Mouse (Mus musculus) fat pad, adult 2 months (tissue): ENCODE results near the gene Plxdc1.

Source experiments
- DNase-seq: peaks from one replicate; pipeline ENCODE4 v3.0.0-alpha.2; 2011; ENCODE audit warnings: low read depth, low spot score; ENCODE audit errors: extremely low read depth

Gene Plxdc1

DNA sequence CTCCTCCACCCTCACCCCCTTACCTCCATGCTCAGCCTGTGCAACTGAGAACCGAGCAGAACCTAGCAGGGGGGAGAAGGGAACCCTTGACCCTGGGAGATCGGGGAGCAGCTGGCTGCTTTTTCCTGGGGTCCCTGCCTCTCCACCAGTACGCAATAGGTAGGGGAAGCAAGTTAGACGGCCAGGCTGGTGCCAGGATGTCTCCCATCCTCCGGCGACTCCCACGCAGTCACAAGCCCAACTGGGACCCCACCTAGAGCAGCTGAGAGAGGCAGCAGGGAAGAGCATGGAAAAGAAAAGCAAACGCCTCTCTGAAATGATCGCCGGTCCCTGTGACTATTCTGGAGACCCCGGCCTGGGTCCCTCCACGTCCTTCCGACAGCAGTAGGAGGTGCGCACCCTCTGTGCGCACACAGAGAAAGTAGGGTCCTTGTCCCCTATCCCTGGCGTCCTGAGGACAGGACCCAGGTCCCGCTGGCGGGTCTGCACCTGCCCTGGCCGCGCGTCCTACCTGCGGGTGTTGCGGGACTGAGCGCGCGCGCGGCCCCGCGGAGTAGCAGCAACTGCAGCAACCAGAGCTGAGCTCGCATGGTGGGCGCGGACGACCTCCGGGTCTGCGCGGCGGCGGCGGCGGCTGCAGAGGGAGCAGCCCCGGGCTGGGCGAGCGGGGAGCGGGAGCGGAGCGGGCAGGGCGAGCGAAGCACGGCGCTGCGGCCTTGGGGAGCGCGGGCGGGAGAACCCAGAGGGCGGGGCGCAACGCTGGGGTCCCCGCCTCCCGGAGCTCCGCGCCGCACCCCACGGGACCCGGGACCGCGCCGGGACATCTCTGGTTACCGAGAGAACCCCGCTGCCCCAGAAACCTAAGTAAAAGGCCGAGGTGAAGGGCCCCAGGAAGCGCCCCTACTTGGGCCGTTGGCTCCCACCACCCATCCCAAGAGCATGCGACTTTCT lies at the start of gene Plxdc1:
TSS of gene Plxdc1 (minus strand) at position 718 of the 951 bp plus-strand sequence.
- no peak for DNase-seq

DNA sequence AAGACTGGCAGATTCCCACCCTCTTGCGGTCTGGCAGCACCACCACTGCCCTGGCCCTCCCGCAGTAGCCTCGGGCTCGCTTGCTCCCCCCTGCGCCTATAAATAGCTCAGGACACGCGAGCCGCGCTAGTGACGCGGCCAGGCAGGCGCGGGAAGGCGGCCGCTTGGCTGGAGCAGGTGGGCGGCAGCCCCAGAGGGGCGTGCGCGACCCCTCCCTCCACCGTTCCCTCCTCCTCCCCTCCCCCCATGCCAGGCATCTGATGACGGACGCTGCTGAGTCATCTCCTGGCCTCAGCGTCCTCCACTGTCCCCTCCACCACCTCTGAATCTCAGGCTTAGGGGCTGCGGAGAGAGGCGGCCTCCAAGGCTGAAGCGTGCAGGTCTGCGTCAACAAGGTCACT lies 49.7 kb upstream of the Plxdc1 start:
- DNase-seq = no peak

DNA sequence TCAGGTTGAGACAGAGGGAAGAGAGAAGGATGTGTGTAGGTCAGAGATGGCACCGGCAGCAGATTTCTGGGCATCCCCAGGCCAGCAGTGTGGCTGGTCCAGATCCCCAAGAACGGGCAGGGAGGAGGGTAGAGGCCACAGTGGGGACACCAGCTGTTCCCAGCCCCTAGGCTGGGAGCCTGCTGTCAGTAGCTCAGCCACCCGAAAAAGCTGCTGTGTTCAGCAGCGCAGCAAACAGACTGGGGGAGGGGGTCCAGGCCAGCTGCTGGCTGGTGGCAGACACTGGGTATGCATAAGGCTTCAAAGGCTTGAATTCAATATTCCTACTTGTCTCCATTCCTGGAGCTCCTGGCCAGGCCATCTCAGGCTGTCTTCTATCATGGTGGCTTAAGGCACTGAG lies 48.6 kb upstream of the Plxdc1 start:
- no peak for DNase-seq

DNA sequence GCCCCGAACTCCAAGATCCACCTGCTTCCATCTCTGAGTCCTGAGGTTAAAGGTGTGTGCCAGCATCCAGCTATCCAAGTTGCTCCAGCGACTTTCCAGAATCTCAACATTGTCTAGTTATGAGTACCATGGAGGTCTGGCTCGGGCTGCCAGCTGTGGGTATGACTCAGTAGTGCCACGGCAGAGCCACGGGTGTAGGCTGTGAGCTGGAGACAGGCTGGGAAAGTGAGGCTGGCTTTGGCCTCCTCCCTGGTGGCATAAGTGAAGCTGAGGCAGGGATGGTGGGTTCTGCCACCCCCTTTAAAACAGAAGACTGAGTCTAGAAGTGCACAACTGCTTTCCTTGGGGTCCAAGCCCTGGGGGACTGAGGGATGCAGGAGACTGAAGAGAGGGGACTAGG lies 47.8 kb upstream of the Plxdc1 start:
- no peak for DNase-seq

DNA sequence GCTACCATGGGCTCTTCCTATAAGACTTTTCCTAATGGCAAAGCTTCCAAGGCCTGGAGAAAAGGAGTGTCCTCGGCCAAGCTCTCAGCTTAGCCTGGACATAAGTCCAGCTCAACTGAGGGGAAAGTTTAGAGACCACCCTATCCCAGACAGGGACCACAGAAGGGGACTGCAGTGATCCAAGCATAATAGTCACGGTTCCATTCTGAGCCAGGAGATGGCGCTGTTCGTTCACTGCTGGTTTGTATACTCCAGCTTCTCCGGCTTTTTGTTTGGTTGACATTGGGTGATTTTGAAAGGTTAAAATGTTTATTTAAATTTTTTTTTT lies 45.2 kb upstream of the Plxdc1 start:
- DNase-seq = no peak

DNA sequence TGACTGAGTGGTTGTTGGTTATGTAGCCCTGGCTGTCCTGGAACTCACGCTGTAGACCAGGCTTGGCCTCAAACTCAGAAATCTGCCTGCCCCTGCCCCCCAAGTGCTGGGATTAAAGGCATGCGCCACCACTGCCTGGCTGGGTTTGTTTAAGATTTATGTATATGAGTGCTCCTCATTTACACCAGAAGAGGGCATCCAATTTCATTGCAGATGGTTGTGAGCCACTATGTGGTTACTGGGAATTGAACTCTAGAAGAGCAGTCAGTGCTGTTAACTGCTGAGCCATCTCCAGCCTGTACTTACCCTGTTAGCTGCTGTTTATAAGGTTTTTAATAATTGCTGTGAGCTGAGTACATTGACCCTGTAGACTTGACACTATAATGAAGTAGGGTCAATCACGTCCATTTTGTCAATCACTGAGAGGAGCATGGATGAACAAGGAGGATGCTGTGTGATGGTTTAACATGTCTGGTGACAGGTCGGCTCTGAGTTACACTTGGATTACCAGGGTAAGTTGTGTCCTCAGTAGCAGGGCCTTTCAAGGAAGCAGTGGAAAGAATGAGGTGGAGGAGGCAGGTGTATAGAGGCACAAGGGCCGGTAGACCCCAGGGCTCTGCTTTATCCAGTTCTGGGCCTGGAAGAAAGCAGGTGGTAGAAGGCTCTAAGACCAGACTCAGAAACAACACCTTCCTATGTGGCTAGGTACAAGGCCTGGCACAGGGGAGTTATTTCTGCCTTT lies 44.6 kb upstream of the Plxdc1 start:
- no peak for DNase-seq

DNA sequence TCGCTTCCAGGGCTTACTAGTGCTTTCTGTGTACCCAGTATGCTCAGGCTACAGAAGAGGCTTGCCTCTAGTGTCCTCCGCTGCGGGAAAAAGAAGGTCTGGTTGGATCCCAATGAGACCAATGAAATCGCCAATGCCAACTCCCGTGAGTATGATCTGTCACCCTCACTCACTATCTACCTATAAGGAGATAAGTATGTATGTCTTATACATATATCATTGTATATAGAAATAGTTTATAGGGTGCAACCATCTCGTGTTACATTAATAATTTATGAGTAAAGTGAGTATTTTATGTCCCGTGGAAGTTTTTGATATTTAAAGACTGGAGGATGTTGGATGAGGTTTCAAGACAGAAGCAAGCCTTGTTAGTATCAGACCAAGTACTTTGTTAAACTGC lies 41.5 kb upstream of the Plxdc1 start:
- DNase-seq = no peak

DNA sequence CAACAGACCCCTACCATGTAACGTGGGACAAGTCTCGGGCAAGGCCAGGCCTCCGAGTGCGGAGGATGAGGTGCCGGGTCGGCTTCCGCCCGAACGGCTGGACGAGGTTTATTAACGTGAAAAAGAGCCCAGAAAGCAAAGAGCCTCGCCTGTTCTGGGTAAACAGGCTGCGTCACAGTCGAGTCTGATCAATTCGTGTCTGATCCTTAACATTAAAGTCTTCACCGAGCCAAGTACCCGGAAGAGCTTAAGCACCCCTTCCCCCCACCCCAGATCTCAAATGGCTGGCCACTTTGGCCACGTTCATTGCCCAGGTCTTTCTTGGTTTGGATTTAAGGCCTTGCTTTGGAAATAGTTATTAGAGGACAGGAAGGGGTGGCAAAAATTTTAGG lies 41.0 kb upstream of the Plxdc1 start:
- no peak for DNase-seq

DNA sequence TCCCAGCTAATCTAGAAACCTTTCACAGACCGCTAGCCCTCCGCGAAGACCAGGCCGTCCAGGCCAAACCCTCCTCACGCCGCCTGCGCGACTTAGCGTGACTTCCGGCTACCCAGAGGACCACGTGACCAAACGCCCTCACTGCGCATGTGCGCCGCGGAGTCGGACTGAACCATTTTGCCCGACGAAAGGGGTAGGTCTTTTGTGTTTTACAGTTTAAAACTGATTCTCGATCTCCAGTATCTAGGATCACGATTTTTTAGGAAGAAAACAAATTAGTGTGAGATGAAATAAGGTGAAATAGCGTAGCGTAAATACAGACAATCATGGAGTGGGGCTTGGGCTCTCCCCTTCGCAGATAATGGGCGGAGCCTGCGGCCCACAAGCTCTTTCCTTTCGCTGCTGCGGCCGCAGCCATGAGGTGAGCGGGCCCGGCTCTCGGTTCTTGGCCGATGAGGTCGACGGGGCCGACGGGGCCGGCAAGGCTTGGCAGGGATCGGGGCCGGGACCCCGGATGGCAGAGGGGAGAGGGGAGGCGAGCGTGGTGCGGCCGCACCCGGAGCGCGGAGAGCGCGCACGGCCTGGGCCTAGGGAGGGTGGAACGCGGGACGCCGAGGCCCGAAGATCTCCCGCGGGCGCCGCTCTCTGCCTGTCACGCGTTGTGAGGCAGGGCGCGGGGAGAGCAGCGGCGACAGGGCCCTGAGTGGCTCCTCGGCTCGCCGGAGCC lies 40.5 kb upstream of the Plxdc1 start, which contains the start of gene Rpl19:
TSS of gene Rpl19 (plus strand) at position 141 of the 727 bp plus-strand sequence.
- no peak for DNase-seq

DNA sequence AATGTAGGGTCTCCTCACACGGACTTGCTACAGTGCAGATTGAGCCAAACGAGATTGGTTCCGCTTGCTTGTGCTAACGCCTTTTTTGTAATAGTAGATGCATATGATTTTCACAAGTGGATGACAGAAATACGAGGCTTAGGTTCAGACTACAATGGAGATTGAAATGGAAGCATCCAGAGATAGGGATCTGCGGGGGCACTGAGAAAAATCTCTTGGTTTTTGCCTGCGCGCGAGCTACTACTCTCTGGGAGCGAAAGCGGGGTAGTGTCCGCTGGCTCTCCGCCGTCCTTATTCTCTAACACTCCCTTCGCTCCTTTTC lies 40.0 kb upstream of the Plxdc1 start:
- no peak for DNase-seq

DNA sequence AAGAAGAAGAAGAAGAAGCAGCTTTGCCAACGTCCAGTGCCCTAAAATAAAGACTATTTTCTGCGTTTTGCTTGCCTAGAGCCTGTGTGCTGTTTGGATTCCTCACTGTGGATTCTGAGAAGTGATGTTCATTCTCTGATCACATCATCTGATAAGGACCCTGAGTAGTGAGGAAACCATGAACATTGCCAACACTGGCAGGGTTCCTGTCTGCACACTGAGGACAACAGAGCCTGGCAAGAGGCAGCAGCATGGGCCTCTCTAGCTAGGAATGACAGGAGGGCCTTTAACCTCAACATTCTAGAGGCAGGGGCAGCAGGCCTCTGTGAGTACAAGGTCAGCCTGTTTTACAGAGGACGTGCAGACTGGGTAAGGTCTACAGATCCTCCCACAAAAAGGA lies 38.3 kb upstream of the Plxdc1 start:
- no peak for DNase-seq

DNA sequence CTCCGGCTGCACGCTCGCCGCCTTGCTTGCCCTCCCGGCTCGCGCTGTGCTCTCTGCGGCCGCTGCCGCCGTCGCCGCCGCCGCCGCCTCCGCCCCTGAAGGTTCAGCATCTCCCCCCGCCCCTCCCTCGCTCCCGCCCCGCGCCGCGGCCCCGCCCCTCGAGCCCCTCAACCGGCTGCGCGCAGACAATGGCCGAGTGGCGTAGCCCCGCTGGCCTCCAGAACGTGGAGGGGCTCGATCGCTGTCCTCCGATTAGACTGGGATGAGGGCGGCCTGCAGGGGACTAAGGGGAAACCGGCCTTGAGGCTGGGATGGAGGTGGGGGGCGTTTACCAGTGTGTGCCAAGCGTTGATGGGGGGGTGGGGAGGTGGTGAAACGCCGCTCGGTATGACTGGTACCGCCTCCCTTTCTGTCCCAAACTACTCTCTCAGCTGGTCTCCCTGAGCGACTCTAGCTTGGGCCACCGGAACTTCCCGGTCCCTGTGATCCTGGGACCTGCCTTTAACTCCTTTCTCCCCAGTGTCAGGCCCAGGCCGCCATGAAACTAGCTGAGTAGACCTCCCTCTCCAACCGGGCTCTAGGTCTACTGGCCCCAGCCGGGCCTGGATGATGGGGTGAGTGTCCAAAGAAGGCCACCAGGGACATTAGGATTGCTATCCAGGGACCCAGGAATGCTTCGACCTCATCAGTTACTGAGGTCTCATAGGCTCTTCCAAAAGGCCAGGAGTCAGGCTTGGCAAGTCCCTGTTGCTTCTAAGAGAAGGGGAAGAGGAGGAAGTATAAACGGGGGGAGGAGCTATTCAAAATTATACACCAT lies 36.5 kb upstream of the Plxdc1 start, which contains the start of gene Cacnb1:
TSS of gene Cacnb1 (minus strand) at position 480 of the 817 bp plus-strand sequence.
- DNase-seq = no peak

DNA sequence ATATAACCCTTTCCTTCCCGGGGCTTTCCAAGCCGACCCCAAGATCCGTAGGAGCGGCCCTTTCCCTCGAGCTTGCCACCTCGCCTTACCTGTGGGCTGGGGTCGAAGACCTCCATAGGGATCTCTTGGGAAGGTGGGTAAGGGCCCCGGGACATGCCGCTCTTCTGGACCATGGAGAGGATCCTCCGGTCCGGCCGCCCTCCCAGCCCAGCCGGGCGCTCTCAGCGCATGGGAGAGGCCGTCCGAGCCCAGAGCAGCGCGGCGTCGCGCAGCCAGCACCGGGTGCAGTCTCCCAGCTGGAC lies 36.0 kb upstream of the Plxdc1 start:
- no peak for DNase-seq

DNA sequence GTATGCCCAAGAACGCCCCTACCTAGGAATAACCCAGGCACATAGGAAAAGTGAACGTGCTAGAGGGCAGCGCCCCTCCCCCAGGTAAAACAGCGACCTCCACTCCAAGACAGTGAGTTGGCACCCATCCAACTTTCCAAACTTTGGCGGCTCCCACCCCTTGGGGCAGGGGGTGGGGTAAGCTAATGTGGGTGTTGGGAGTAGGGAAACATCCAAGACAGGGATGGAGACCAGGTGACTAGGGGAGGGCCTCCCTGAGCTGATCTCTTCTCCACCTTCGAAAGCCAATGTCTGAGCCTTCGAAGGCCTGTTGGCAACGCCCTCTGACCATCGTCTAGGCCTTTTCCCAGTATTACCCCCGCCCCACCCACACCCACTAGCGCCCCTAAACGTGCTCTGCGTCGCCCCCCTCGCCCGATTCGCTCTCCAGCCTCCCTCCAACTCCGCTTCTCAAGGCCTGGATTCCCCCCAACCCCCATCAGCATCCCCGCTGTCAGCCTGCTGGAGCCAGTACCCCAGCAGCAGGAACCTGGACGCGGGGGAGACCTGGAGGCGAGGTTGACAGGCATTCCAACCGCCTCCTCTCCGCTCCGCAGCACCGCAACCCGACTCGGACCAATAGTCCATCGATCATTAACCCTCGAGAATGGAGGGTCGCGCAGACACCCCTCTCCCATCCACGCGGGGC lies 35.5 kb upstream of the Plxdc1 start:
- DNase-seq = no peak

DNA sequence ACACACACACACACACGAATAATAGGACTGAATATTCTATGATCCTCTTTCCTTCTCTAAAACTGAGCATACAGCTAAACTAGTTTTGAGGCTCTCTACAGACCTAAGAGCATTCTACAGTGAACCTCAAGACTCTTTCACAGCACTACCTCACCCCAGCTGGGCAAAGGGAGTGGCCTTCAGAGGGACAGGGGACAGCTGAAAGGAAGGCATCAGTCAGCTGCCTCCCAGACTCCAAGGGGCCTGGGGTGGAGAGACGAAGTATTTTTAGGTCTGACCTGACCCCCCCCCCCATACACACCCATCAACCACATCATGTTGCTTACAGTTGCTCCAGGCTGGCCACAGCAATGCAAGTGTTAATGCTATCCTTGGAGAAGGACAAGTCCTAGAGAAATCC lies 34.9 kb upstream of the Plxdc1 start:
- DNase-seq = no peak

DNA sequence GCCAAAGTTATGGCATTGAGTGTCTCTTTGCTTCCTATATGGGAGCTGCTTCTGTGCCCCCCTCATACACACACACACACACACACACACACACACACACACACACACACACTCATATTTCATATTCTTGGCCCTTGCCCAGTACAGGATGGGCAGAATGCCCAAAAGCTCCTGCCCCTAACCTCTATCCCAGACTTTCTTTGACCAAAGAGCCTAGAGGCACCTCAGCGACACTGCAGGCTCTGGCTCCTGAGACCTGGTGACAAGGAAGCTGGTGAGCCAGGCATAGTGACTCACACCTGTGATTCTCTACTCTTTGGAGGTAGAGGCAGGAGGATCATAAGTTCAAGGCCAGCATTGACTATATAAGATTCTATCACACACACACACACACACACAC lies 34.5 kb upstream of the Plxdc1 start:
- no peak for DNase-seq

DNA sequence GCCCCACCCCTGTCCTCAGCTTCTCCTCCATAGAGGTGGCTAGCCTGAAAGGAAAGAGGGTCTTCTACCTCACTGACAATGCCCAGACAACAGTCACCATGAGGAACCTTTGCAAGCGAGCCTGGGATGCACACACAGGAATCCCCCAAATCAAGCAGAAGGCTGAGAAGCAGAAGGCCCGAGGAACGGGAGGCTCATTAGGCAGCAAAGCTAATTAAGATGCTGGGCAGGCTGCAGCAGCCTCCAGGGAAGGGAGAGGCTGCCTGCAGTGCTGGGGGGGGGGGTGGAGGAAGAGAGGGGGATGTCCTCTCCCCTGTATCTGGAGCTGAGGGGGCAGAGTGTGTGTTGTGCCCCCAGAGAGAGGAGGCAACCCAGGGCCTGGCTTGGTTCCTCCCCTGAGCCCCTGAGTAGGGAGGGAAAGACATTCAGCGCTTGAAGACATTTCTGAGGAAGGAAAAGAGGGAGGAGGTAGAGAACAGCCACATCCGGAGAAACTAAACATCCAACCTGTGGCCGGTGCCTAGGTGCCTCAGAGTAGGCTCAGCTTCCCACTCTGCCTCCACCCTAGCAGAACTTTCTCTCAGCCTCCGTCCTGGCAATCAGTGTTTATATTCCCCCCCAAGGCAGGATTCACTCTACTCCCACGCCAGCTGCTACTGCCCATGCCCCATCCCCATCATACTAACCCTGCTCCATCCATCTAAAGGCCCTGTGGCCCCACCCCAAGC lies 33.8 kb upstream of the Plxdc1 start:
- no peak for DNase-seq

DNA sequence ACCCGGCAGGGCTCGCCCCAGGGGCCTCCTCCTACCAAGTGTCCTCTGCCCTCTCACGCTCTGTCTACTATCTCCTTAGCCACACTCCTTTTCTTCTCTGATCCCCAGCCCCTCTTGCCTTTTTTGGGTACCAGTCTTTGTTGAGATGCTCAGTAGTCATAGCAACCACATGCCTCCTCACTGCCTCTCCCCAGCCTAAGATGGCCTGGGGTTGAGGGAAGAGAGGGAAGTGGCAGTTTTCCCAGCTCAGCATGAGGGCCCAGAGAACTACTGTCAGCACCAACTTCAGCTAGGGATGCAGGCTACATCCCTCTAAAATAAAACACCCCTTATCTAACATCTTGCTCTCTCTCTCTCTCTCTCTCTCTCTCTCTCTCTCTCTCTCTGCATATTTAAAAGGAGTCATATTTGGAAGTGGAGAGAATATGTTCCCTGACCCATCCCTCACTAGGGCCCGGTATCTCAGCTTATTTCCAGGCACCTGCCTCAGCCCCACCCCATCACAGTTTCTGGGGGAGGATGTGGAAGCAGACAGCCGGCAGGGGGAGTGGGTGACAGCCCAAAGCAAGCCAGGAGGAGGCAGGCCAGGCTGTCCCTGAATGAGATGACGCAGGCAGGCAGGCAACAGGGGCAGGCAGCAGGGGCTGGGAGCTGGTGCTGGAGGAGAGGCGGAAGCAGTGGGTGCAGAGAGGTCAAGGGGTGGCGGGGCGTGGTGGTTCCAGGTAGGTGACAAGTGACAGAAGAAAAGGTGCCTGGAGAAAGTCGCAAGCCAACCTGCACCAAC lies 32.8 kb upstream of the Plxdc1 start:
- no peak for DNase-seq

DNA sequence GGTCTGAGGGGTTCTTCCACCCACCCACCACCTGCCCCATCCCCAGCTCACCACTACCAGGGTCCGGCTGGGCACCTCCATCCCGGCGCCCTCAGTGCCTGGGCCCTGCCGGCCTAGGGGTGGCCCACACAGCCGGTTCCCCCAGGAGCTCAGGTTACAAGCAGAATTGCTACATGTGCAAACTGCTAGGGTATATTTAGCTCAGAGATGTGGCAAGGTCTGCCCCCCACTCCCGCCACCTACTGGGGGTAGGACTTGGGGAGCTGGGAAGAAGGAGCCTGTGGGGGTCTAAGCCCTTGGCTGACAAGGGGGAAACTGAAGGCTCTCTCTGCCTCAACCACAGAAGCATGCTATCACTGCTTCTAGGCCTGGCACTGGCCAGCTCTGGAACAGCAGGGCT lies 32.0 kb upstream of the Plxdc1 start:
- no peak for DNase-seq
